In genomic region chr4:58527852-58528251, GRCm38 (mm10) we compare ENCODE assay signal across 21 mouse cellular contexts.
"Had no signal": no experiment of that assay in that cellular context is flagged by ENCODE, and none has a peak within 500 bp of the region (broad histone marks: within the 10 kb centered on the region; RNA-seq: fewer than 3 reads in every experiment).

No protein-coding gene starts in this region.

- H3K4me3 ChIP-seq: lung, embryonic 15.5 days; megakaryocyte, embryonic 14.5 days; midbrain, embryonic 13.5 days; midbrain, embryonic 15.5 days; neural tube, embryonic 12.5 days; stomach, embryonic 15.5 days had no signal

- DNase-seq: liver, postnatal 0 days; lung, adult 2 months; lung, postnatal 14 days; lung, postnatal 36 days; retina, postnatal 1 day; right cerebral cortex, adult 18-20 months; right cerebral cortex, postnatal 25 days; right cerebral cortex, postnatal 4 days; thymus, adult 2 months; thymus, postnatal 25 days; thymus, postnatal 4 days had no signal

- H3K4me1 ChIP-seq: megakaryocyte, embryonic 14.5 days; midbrain, embryonic 13.5 days; midbrain, embryonic 15.5 days; neural tube, embryonic 12.5 days; stomach, embryonic 15.5 days had no signal

- H3K9ac ChIP-seq: liver, postnatal 0 days; lung, embryonic 15.5 days; midbrain, embryonic 13.5 days; midbrain, embryonic 15.5 days; neural tube, embryonic 12.5 days; stomach, embryonic 15.5 days had no signal

- ATAC-seq: liver, postnatal 0 days; lung, postnatal 0 days; midbrain, embryonic 13.5 days; midbrain, embryonic 15.5 days had no signal

- H3K4me2 ChIP-seq: lung, embryonic 15.5 days; midbrain, embryonic 11.5 days; midbrain, embryonic 13.5 days; midbrain, embryonic 15.5 days; neural tube, embryonic 12.5 days; stomach, embryonic 15.5 days had no signal

- H3K27ac ChIP-seq: lung, embryonic 15.5 days; macrophage; midbrain, embryonic 13.5 days; midbrain, embryonic 15.5 days; neural tube, embryonic 12.5 days; stomach, embryonic 15.5 days; stomach, postnatal 0 days had no signal

- H3K36me3 ChIP-seq: lung, embryonic 15.5 days; midbrain, embryonic 13.5 days; midbrain, embryonic 15.5 days; neural tube, embryonic 12.5 days; stomach, embryonic 15.5 days had no signal

- H3K27me3 ChIP-seq: lung, embryonic 15.5 days; megakaryocyte, embryonic 14.5 days; midbrain, embryonic 13.5 days; midbrain, embryonic 15.5 days; neural tube, embryonic 12.5 days; stomach, embryonic 15.5 days had no signal

- H3K9me3 ChIP-seq: lung, embryonic 15.5 days; megakaryocyte, embryonic 14.5 days; midbrain, embryonic 13.5 days; midbrain, embryonic 15.5 days; neural tube, embryonic 12.5 days; stomach, embryonic 15.5 days had no signal
